Mouse (Mus musculus) kidney, embryonic 15.5 days (tissue): ENCODE data around the gene Nos1ap. TPM values are rescaled to one million over a fixed set of nuclear protein-coding genes. Genes with fewer than 3 reads are reported as not detected.

Experiments used
- ATAC-seq: fragments of 200-750 bp; cut with Nextera tagmentation; replicated peaks from 2 replicates; pipeline ENCODE4 v1.8.0; 2017; ENCODE audit warnings: moderate TSS enrichment; ENCODE audit not compliant: low FRiP score
- H3K27ac ChIP-seq: fragments of 300-500 bp; sonication (generic); 2 replicates; pipeline ENCODE4 v1.5.1; 2015; ENCODE audit warnings: mild to moderate bottlenecking, inconsistent platforms
- H3K27me3 ChIP-seq: fragments of 300-500 bp; sonication (generic); 2 replicates; pipeline ENCODE4 v1.6.1; 2015; ENCODE audit warnings: inconsistent platforms
- H3K36me3 ChIP-seq: fragments of 300-500 bp; sonication (generic); 2 replicates; pipeline ENCODE4 v1.6.1; 2015; ENCODE audit warnings: inconsistent platforms
- H3K4me1 ChIP-seq: fragments of 300-500 bp; sonication (generic); 2 replicates; pipeline ENCODE4 v1.6.1; 2015; ENCODE audit warnings: inconsistent platforms
- H3K4me2 ChIP-seq: fragments of 300-500 bp; sonication (generic); 2 replicates; pipeline ENCODE4 v1.6.1; 2015; ENCODE audit warnings: moderate library complexity, mild to moderate bottlenecking, inconsistent platforms
- H3K4me3 ChIP-seq: fragments of 300-500 bp; sonication (generic); replicated peaks from 2 replicates; pipeline ENCODE4 v1.5.1; 2015; ENCODE audit warnings: mild to moderate bottlenecking, inconsistent platforms
- H3K9ac ChIP-seq: fragments of 300-500 bp; sonication (generic); 2 replicates; pipeline ENCODE4 v1.6.1; 2015; ENCODE audit warnings: mild to moderate bottlenecking, inconsistent platforms
- H3K9me3 ChIP-seq: fragments of 300-500 bp; sonication (generic); replicated peaks from 2 replicates; pipeline ENCODE4 v1.6.1; 2016; ENCODE audit warnings: inconsistent platforms
- WGBS: fragments of 180-500 bp; shearing (Covaris S2); methylation state at CpG from one replicate; pipeline ENCODE4 v1.1.7; 2015; ENCODE audit warnings: mixed read lengths; 5-methylcytosine and 5-hydroxymethylcytosine counted together
- polyA plus RNA-seq: library from polyadenylated mRNA; unstranded; fragments of >200 nt; fragmentation: Nextera tagmentation; extraction: Ambion mirVana; gene quantifications from 2 replicates; pipeline ENCODE4 v1.2.1, GENCODE M21; 2015

The Nos1ap gene
- polyA plus RNA-seq, 1 experiment from 2014 or later, result 18.2 TPM

DNA sequence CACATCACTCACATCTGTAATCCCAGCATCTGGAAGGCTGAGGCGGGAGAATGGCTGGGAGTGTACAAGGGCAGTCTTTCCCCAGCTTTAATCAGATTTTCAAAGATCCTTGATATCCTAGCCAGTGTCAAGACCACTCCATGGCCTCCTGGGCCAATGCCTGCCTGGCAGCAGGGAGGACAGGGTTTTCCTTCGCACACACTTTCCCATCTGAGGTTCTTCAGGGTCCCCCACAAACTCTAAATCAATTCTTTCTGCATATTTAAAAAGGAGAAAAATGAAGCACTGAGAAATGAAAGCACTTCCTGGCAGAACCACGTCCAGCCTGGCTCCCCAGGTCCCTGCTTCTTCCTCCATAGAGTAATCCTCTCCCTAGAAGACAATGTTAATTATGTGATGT is 225.9 kb downstream of the Nos1ap start:
- no peak overlapping the region for H3K4me3 ChIP-seq
- no peak overlapping the region for H3K4me2 ChIP-seq
- peaks cover 10% of the 10 kb centered on the region for H3K4me1 ChIP-seq
- WGBS, result 84% methylated on average over 3 of the region's 3 CpGs
- H3K36me3 ChIP-seq, result no peaks in the 10 kb centered on the region
- no peak overlapping the region for H3K27ac ChIP-seq
- no peaks in the 10 kb centered on the region for H3K27me3 ChIP-seq
- ATAC-seq, result no peak
- H3K9me3 ChIP-seq, result no peaks in the 10 kb centered on the region
- H3K9ac ChIP-seq, result no peak overlapping the region

DNA sequence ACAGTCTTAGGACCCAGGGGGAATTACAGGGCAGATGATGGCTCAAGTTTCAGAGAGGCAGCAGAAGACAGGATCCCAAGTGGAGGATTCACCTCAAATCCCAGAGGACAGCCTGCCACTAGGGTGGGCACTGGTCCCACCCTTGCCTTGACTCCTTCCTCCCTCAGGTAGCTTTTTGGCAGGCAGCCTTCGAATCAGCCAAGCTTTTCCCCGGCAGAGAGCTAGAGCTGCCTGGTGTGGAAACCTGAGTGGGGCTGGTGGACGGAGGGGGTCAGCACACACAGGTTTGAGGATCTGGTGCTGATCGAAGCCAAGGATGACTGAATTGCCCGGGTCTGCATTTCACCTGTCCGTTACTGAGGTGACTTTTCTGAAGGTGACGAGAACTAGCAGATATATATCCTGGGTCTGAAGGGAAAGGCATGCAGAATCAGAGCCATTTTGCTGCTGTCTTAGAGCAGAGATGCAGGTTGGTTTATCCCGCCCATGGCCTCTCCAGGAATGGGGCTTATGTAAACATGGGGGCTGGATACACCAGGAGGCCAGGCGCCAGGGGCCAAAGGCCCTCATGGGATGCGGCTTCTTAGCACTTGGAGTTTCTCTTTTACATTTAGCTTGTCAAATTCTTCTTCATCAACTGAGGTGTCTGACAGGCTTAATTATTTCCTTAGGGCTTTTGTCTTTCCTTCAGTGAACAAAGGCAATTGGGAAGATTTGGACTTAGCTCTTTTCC is 229.3 kb downstream of the Nos1ap start:
- Histone ChIP-seq H3K9ac (no peak overlapping the region), H3K27ac (no peak overlapping the region)
- ATAC-seq, result peak; percentile 65

DNA sequence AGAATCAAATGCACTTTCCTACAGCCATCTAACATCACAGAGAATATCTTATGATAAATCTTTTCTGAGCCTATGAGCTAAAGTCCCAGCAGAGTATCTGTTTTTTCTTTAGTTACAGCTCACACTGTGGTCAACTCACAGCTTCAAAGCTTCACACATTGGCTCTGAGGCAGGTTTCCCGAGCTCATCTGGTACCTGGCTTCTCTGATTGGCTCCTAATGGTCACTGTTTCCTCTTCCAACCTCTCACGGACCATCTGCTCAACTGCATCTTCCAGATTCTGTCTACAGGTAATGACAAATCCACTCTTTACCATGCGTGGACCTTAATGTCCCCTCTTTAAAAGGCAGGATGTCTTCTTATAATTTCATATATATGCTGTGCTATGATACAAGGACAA is 236.3 kb downstream of the Nos1ap start:
- 57% methylated on average over 3 of the region's 3 CpGs for WGBS
- no peak overlapping the region for H3K27ac ChIP-seq

More for the DNA sequence above, 229.3 kb downstream of the Nos1ap start:
- no peaks in the 10 kb centered on the region for H3K36me3 ChIP-seq
- H3K9me3 ChIP-seq, result no peaks in the 10 kb centered on the region
- 26% methylated on average over 10 of the region's 10 CpGs for WGBS
- no peak overlapping the region for H3K4me2 ChIP-seq
- H3K4me3 ChIP-seq, result no peak overlapping the region
- H3K4me1 ChIP-seq, result peaks cover 10% of the 10 kb centered on the region
- H3K27me3 ChIP-seq, result no peaks in the 10 kb centered on the region

DNA sequence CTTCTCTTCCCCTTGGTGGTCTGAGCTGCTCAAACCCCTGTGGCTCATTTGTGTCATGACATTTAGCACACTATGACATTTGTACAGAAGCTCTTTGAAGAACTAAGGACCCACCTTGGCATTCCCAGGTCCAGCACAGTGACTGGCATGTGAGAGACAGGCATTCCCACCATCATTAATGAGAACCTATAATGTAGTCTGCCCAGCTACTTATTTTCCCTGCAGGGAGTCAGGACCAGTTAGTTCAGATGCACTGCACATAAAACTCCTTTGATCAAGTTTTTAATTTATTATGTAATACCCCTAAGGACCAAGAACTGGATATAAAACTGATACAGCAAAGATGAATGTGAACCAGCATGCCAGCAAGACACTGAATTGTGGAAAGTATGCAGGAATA is 238.6 kb downstream of the Nos1ap start:
- no peak overlapping the region for H3K9ac ChIP-seq
- H3K27me3 ChIP-seq, result no peaks in the 10 kb centered on the region
- H3K4me2 ChIP-seq, result no peak overlapping the region
- H3K4me3 ChIP-seq, result no peak overlapping the region
- H3K36me3 ChIP-seq, result no peaks in the 10 kb centered on the region
- H3K4me1 ChIP-seq, result no peaks in the 10 kb centered on the region
- ATAC-seq, result no peak
- H3K9me3 ChIP-seq, result no peaks in the 10 kb centered on the region
- H3K27ac ChIP-seq, result no peak overlapping the region

More for the DNA sequence above, 236.3 kb downstream of the Nos1ap start:
- no peak for ATAC-seq
- Histone ChIP-seq H3K4me2 (no peak overlapping the region), H3K4me1 (no peaks in the 10 kb centered on the region), H3K4me3 (no peak overlapping the region), H3K9ac (no peak overlapping the region), H3K36me3 (no peaks in the 10 kb centered on the region), H3K27me3 (no peaks in the 10 kb centered on the region), H3K9me3 (no peaks in the 10 kb centered on the region)

DNA sequence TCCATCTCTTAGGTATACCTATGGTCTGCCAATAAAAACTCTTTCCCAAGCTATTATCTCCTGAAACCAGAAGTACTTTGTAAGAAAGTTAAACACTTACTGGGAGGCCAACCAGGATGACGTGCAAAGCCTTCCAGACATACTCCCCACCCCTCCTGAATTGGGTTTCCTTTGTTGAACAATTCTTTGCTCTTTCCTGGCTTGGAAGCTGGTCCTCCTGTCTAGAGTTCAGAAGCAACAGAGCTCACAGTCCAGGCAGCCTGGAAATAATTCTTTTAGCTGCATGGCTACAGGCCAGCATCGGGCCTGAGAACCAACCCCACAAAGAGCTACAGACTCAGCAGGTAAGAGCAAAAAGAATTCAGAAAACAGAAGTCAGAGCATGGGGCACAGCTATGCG is 243.4 kb downstream of the Nos1ap start:
- 79% methylated on average over 3 of the region's 3 CpGs for WGBS
- H3K4me1 ChIP-seq, result no peaks in the 10 kb centered on the region
- no peaks in the 10 kb centered on the region for H3K36me3 ChIP-seq
- H3K27ac ChIP-seq, result no peak overlapping the region
- ATAC-seq, result no peak
- no peak overlapping the region for H3K4me2 ChIP-seq
- no peak overlapping the region for H3K4me3 ChIP-seq
- no peak overlapping the region for H3K9ac ChIP-seq
- H3K9me3 ChIP-seq, result no peaks in the 10 kb centered on the region
- H3K27me3 ChIP-seq, result no peaks in the 10 kb centered on the region

DNA sequence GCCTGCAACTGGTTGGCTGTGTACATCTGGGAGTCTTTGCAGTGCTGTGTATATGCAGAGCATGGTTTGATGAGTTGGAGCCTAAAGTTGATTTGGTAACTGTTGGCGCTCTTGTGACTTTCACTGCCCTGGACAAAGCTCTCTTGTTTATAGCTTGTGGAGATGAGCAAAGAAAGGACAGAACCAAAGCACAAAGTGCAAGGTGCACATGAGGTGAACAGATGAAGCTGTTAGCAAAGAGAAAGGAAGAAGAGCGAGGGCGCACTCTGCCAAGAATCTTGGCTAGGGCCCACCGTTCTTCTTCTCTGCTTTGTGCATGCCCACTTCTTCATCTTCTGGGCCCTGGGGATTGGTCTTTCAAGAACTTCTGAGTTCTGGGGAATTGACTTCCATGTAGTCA is 245.8 kb downstream of the Nos1ap start:
- Histone ChIP-seq H3K27ac (no peak overlapping the region), H3K4me3 (no peak overlapping the region), H3K9me3 (no peaks in the 10 kb centered on the region), H3K4me2 (no peak overlapping the region), H3K9ac (no peak overlapping the region), H3K36me3 (no peaks in the 10 kb centered on the region), H3K4me1 (no peaks in the 10 kb centered on the region), H3K27me3 (no peaks in the 10 kb centered on the region)
- WGBS, result 95% methylated on average over 4 of the region's 4 CpGs
- ATAC-seq, result no peak

DNA sequence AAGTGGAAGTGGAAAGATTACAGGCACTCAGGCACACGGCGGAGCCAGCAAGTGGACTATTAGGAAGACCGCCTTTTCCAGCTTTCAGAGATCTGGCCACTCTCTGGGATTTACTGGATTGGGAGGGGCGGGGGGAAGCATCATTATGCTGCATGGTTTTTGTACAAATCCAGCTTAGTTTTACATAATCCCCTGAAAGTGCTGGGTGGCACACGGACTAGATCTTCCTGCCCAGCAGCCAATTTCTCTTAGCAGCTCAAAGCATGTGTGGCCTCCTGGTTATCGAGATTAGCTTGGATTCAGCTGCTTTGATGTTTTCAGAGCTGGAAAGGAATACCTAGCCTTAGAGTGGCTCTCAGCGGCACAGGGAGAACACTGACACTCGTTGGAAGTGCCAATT is 246.6 kb downstream of the Nos1ap start:
- Histone ChIP-seq H3K4me1 (no peaks in the 10 kb centered on the region), H3K9me3 (no peaks in the 10 kb centered on the region), H3K4me2 (no peak overlapping the region), H3K36me3 (no peaks in the 10 kb centered on the region), H3K27ac (no peak overlapping the region), H3K4me3 (no peak overlapping the region), H3K9ac (no peak overlapping the region), H3K27me3 (no peaks in the 10 kb centered on the region)
- WGBS, result 74% methylated on average over 8 of the region's 8 CpGs
- ATAC-seq, result no peak

DNA sequence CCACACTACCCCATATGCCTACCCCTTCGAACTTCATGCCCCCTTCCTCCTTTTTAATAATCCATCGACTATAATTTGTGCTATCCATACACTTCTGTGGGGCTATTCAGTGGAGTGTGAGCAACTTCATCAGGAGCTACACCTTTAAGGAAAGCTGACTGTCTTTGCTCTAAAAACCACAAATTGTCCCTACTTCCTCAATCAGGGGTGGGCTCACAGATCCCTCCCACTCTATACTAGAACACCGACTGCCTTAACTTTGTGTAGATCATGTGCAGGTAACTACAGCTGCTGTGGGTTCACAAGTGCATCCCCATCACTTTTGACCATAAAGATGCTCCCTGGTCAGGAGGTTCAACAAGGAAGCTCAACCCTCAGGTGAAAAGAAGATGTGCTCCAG is 249.7 kb downstream of the Nos1ap start:
- ATAC-seq, result no peak
- 91% methylated on average over 3 of the region's 3 CpGs for WGBS
- no peaks in the 10 kb centered on the region for H3K36me3 ChIP-seq

DNA sequence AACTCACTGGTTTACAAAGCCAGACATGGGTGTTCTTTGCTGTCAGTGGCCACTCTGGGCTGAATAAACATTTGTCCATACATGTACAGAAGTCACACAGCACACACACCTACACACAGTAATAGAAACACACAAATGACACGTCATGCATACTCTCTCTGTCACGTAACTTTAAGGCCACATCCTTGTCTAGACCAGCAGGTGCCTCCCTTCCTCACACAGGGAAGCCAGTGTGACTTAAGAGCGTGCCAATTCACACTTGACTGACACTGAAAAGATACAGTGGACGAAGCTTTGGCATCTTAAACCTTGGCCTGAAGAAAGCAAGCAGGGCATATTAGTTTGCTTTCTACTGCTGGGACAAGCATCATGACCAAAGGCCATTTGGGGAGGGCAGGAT is 256.9 kb downstream of the Nos1ap start:
- Histone ChIP-seq H3K9me3 (no peaks in the 10 kb centered on the region), H3K4me1 (no peaks in the 10 kb centered on the region), H3K4me2 (no peak overlapping the region), H3K4me3 (no peak overlapping the region), H3K27me3 (no peaks in the 10 kb centered on the region), H3K27ac (no peak overlapping the region), H3K9ac (no peak overlapping the region), H3K36me3 (no peaks in the 10 kb centered on the region)
- 64% methylated on average over 4 of the region's 4 CpGs for WGBS
- ATAC-seq, result no peak

More for the DNA sequence above, 249.7 kb downstream of the Nos1ap start:
- no peak overlapping the region for H3K9ac ChIP-seq
- no peak overlapping the region for H3K27ac ChIP-seq
- H3K4me1 ChIP-seq, result no peaks in the 10 kb centered on the region
- no peaks in the 10 kb centered on the region for H3K9me3 ChIP-seq
- H3K4me3 ChIP-seq, result no peak overlapping the region
- H3K4me2 ChIP-seq, result no peak overlapping the region
- H3K27me3 ChIP-seq, result no peaks in the 10 kb centered on the region

DNA sequence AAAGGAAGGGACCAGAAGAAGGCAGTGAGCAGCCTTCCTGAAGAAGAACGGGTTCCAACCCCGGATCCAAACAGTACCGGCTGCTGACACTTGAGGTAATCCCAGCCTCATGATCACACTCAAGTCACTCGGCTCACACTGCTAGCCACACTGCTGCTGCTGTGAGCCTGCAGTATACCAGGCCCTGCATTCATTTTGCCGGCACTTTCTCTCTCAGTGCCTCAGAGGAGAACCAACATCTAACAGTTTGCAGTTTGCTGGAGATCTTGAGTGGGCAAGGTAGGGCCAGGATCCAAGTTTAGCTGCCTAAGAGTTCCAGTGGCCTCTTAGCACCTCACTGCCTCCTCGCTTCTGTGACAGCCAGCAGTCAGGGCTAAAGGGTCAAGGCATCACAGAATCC is 257.7 kb downstream of the Nos1ap start:
- H3K36me3 ChIP-seq, result no peaks in the 10 kb centered on the region
- no peak overlapping the region for H3K27ac ChIP-seq
- no peaks in the 10 kb centered on the region for H3K4me1 ChIP-seq
- no peak overlapping the region for H3K4me2 ChIP-seq
- 79% methylated on average over 6 of the region's 6 CpGs for WGBS
- no peaks in the 10 kb centered on the region for H3K27me3 ChIP-seq
- H3K9me3 ChIP-seq, result no peaks in the 10 kb centered on the region
- H3K4me3 ChIP-seq, result no peak overlapping the region
- ATAC-seq, result no peak
- no peak overlapping the region for H3K9ac ChIP-seq

DNA sequence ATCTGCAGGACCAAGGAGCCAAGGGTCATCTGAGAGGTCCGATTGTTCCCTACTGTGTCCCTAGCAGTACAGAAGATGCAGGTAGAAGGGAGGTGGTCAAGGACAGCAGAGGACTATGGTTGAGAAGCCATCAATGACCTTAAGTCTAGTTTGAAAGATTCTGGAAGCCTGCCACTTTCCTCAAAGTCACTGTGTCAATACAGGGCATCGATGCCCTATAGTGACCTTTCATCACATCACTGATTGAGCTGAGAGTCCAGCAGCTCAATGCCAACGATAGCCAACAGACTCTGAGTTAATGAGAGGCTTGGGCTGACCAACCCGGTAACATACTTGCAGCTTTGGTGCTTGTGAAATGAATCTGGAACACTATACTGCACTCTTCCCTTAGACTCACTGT is 264.4 kb downstream of the Nos1ap start:
- Histone ChIP-seq H3K4me2 (no peak overlapping the region), H3K4me3 (no peak overlapping the region), H3K9me3 (no peaks in the 10 kb centered on the region), H3K4me1 (no peaks in the 10 kb centered on the region), H3K27ac (no peak overlapping the region), H3K27me3 (no peaks in the 10 kb centered on the region), H3K36me3 (0 out of 2 replicates have a peak, but pooled peaks cover under 1% of the 10 kb centered on the region), H3K9ac (no peak overlapping the region)
- ATAC-seq, result no peak
- WGBS, result 91% methylated on average over 4 of the region's 4 CpGs

DNA sequence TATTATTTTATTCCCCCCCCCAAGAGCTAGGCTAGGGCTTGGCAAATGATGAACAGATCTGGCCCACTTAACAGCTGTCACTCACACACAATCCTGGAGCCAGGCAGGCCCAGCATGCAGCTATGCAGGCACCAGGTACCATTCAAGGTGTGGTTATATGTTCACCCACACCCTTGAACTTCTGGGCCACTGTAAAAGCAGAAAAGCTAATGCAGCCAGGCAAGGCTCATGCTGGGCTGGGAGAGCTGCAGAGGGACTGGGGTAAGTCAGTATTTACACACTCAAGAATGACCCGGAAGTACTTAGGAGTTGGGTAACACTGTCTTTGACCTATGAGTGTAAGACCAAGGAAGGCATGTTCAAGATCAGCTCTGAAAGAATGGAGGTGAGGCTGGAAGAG is 265.3 kb downstream of the Nos1ap start:
- Histone ChIP-seq H3K27ac (no peak overlapping the region), H3K9me3 (no peaks in the 10 kb centered on the region), H3K4me2 (no peak overlapping the region), H3K4me1 (no peaks in the 10 kb centered on the region), H3K36me3 (0 out of 2 replicates have a peak, but pooled peaks cover 5% of the 10 kb centered on the region), H3K4me3 (no peak overlapping the region), H3K27me3 (no peaks in the 10 kb centered on the region), H3K9ac (no peak overlapping the region)
- 86% methylated on average over 1 of the region's 1 CpGs for WGBS
- no peak for ATAC-seq

DNA sequence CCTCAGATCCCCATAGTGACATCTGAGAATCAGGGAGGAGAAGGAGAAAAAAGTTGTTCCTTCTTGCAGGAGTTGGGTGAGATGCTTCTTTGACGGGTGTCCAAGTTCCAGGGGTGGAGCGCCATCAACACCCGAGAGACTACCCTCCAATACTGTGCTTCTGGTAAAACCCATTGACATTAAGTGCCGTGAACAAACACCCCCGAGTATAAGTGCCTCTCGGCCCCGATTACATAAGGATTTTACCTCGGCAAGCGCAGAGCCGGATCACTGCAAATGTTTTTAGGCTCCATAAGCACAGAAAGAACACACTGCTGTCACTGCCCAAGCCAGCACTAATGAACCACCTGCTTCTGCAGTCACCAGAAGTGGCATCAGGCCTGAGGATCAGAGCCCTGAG is 266.7 kb downstream of the Nos1ap start:
- no peak for ATAC-seq
- no peaks in the 10 kb centered on the region for H3K9me3 ChIP-seq
- no peak overlapping the region for H3K4me2 ChIP-seq
- no peak overlapping the region for H3K9ac ChIP-seq
- no peak overlapping the region for H3K27ac ChIP-seq
- H3K36me3 ChIP-seq, result 0 out of 2 replicates have a peak, but pooled peaks cover 5% of the 10 kb centered on the region
- WGBS, result 87% methylated on average over 10 of the region's 10 CpGs
- no peaks in the 10 kb centered on the region for H3K4me1 ChIP-seq
- no peak overlapping the region for H3K4me3 ChIP-seq
- no peaks in the 10 kb centered on the region for H3K27me3 ChIP-seq
